Mouse (Mus musculus) spleen, postnatal 0 days (tissue): ENCODE measurements around the gene D1Ertd622e. TPM values are rescaled to one million over a fixed set of nuclear protein-coding genes. Genes with fewer than 3 reads are reported as not detected.

Experiments
- polyA plus RNA-seq: library from polyadenylated mRNA; unstranded; fragments of >200 nt; fragmentation: Nextera tagmentation; extraction: Ambion mirVana; gene quantifications from 2 replicates; pipeline ENCODE4 v1.2.1, GENCODE M21; 2015

D1Ertd622e gene
- 42.6 and 45.5 TPM in 2 replicates for polyA plus RNA-seq

GRCm38 (mm10) chr1:97661406-97662241, at the start of gene D1Ertd622e:
Gene D1Ertd622e, minus strand, starts transcription at chr1:97662074.

Other genes starting within 250 kb of the D1Ertd622e start
- gene Gin1, start 108.1 kb upstream of the D1Ertd622e start, polyA plus RNA-seq = 23.1 and 23.2 TPM in 2 replicates
- 10.1 and 11.1 TPM in 2 replicates for gene Ppip5k2, start 108.3 kb upstream of the D1Ertd622e start, polyA plus RNA-seq